Mouse (Mus musculus): ENCODE results near the gene Tmprss9. TPM values are rescaled to one million over a fixed set of nuclear protein-coding genes. Genes with fewer than 3 reads are reported as not detected.
A peak's percentile ranks its signal among the peaks of the same experiment; 100 is the strongest.

Tmprss9 gene
- polyA plus RNA-seq, 1 experiment = not detected

GRCm38 (mm10) chr10:80880901-80881300 lies 9.3 kb downstream of the Tmprss9 start:
- Histone ChIP-seq H3K4me1 (ENCODE audit: control insufficient read depth, insufficient read depth, low read length) (peaks cover 13% of the 10 kb centered on the region), H3K4me3 (ENCODE audit: insufficient read depth, low read length) (no peak overlapping the region), H3K27ac (ENCODE audit: insufficient read depth, low read depth, low read length) (no peak overlapping the region)
- TF ChIP-seq POLR2A (IDR thresholded peaks at IDR 0.05; ENCODE audit: borderline replicate concordance, low read depth, low read length) (no peak), CTCF (IDR thresholded peaks at IDR 0.05; ENCODE audit: low read depth, low read length) (no peak)

DNA sequence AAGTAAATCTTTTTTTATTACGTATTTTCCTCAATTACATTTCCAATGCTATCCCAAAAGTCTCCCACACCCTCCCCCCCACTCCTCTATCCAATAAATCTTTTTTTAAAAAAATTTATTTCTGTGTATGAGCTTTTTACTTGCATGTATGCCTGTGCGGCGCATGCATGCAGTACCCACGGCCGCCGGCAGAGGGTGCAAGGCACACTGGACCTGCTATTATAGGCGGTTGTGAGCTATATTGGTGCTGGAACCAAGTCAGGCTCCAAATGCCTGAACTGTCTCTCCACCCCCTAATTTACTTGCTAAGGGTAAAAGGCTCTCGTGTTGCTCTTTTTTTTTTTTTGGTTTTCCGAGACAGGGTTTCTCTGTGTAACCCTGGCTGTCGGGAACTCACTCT lies 9.7 kb downstream of the Tmprss9 start:
- Histone ChIP-seq H3K27ac (ENCODE audit: insufficient read depth, low read depth, low read length) (no peak overlapping the region), H3K4me3 (ENCODE audit: insufficient read depth, low read length) (no peak overlapping the region), H3K4me1 (ENCODE audit: control insufficient read depth, insufficient read depth, low read length) (peaks cover 13% of the 10 kb centered on the region)
- no peak for TF ChIP-seq POLR2A (IDR thresholded peaks at IDR 0.05; ENCODE audit: borderline replicate concordance, low read depth, low read length)
- peak; percentile 92 for TF ChIP-seq CTCF (IDR thresholded peaks at IDR 0.05; ENCODE audit: low read depth, low read length)

DNA sequence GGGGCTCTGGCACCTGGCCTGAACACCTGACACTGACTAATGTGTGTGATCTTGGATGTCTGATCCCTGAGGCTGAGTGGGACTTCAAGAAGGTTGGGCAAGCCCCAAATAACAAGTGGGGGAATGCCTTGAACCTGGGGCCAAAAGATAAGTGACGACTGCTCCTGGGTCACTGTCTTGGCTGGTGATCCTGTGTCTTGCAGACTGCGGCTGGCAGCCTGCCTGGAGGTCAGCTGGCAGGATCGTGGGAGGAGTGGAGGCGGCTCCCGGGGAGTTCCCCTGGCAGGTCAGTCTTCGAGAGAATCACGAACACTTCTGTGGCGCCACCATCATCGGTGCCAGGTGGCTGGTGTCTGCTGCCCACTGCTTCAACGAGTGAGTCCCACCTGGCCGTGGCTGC lies 15.5 kb downstream of the Tmprss9 start:
- no peak overlapping the region for H3K4me3 ChIP-seq (ENCODE audit: insufficient read depth, low read length)
- no peak for TF ChIP-seq CTCF (IDR thresholded peaks at IDR 0.05; ENCODE audit: low read depth, low read length)
- no peak for TF ChIP-seq POLR2A (IDR thresholded peaks at IDR 0.05; ENCODE audit: borderline replicate concordance, low read depth, low read length)
- no peak overlapping the region for H3K27ac ChIP-seq (ENCODE audit: insufficient read depth, low read depth, low read length)
- no peaks in the 10 kb centered on the region for H3K4me1 ChIP-seq (ENCODE audit: control insufficient read depth, insufficient read depth, low read length)

DNA sequence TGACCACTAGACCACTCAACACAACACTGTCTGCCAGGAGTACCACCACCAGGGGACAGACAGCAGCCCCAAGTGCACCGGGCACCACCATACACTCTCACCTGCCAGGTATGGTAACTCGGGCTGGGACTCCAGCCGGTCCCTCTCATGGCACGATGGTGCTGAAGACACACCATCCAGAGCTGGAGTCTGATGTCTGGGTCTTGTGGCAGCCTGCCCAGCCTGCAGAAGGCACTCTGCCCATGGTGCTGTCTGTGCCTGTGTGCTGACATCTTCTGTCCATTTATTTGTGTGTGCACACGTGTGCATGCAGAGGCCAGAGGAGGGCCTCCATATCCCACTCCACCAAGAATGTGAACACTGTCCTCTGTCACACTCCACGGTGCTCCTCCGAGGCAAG lies 23.5 kb downstream of the Tmprss9 start:
- TF ChIP-seq CTCF (IDR thresholded peaks at IDR 0.05; ENCODE audit: low read depth, low read length) (no peak), POLR2A (IDR thresholded peaks at IDR 0.05; ENCODE audit: borderline replicate concordance, low read depth, low read length) (no peak)
- H3K27ac ChIP-seq (ENCODE audit: insufficient read depth, low read depth, low read length) = no peak overlapping the region
- no peak overlapping the region for H3K4me3 ChIP-seq (ENCODE audit: insufficient read depth, low read length)
- H3K4me1 ChIP-seq (ENCODE audit: control insufficient read depth, insufficient read depth, low read length) = peaks cover 3% of the 10 kb centered on the region; the same call in 1 of the 2 replicates

DNA sequence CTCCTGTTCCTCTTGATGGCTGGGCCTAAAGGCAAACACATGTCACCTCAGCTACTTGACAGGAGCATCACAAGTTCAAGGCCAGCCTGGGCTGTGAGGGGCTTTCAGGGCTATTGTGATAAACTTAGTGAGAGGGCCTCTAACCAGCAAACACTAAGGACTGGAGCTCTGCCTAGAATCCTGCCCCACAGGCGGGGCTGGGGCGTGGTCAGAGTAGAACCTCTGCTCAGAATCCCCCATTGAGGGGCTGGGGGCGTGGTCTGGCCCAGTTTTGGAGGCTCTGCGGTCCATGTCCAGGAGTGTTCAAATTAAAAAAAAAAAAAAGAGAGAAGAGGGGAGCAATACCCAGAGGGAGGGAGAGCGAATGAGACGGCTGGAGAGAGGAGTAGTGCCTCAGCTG lies 24.0 kb downstream of the Tmprss9 start:
- no peak for TF ChIP-seq CTCF (IDR thresholded peaks at IDR 0.05; ENCODE audit: low read depth, low read length)
- TF ChIP-seq POLR2A (IDR thresholded peaks at IDR 0.05; ENCODE audit: borderline replicate concordance, low read depth, low read length) = no peak
- Histone ChIP-seq H3K4me3 (ENCODE audit: insufficient read depth, low read length) (no peak overlapping the region), H3K4me1 (ENCODE audit: control insufficient read depth, insufficient read depth, low read length) (peaks cover 3% of the 10 kb centered on the region; the same call in 1 of the 2 replicates), H3K27ac (ENCODE audit: insufficient read depth, low read depth, low read length) (no peak overlapping the region)

GRCm38 (mm10) chr10:80896581-80897485 lies 25.2 kb downstream of the Tmprss9 start:
- H3K27ac ChIP-seq (ENCODE audit: insufficient read depth, low read depth, low read length) = no peak overlapping the region
- H3K4me1 ChIP-seq (ENCODE audit: control insufficient read depth, insufficient read depth, low read length) = peaks cover 8% of the 10 kb centered on the region
- H3K4me3 ChIP-seq (ENCODE audit: insufficient read depth, low read length) = no peak overlapping the region
- TF ChIP-seq POLR2A (IDR thresholded peaks at IDR 0.05; ENCODE audit: borderline replicate concordance, low read depth, low read length) (no peak), CTCF (IDR thresholded peaks at IDR 0.05; ENCODE audit: low read depth, low read length) (no peak)

GRCm38 (mm10) chr10:80897861-80898510 lies 26.3 kb downstream of the Tmprss9 start:
- Histone ChIP-seq H3K4me1 (ENCODE audit: control insufficient read depth, insufficient read depth, low read length) (peaks cover 8% of the 10 kb centered on the region), H3K27ac (ENCODE audit: insufficient read depth, low read depth, low read length) (no peak overlapping the region), H3K4me3 (ENCODE audit: insufficient read depth, low read length) (no peak overlapping the region)
- TF ChIP-seq CTCF (IDR thresholded peaks at IDR 0.05; ENCODE audit: low read depth, low read length) = no peak
- no peak for TF ChIP-seq POLR2A (IDR thresholded peaks at IDR 0.05; ENCODE audit: borderline replicate concordance, low read depth, low read length)

DNA sequence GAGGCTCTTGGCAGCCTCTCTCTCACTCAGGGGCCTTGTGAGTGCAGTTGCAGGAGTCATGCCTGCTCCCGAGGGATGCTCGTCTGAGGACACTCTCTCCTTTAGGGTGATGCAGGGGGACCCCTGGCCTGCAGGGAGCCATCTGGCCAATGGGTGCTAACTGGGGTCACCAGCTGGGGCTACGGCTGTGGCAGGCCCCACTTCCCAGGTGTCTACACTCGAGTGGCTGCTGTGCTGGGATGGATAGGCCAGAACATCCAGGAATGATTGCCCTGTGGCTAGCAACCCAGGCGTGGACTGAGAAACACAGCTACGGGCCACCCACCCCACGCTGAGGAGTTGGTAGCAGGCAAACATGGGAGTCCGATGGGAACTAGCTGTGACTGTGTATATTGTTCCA lies 27.4 kb downstream of the Tmprss9 start:
- TF ChIP-seq CTCF (IDR thresholded peaks at IDR 0.05; ENCODE audit: low read depth, low read length) (no peak), POLR2A (IDR thresholded peaks at IDR 0.05; ENCODE audit: borderline replicate concordance, low read depth, low read length) (no peak)
- Histone ChIP-seq H3K4me3 (ENCODE audit: insufficient read depth, low read length) (peak overlapping the region; percentile 72), H3K4me1 (ENCODE audit: control insufficient read depth, insufficient read depth, low read length) (peaks cover 8% of the 10 kb centered on the region), H3K27ac (ENCODE audit: insufficient read depth, low read depth, low read length) (no peak overlapping the region)

DNA sequence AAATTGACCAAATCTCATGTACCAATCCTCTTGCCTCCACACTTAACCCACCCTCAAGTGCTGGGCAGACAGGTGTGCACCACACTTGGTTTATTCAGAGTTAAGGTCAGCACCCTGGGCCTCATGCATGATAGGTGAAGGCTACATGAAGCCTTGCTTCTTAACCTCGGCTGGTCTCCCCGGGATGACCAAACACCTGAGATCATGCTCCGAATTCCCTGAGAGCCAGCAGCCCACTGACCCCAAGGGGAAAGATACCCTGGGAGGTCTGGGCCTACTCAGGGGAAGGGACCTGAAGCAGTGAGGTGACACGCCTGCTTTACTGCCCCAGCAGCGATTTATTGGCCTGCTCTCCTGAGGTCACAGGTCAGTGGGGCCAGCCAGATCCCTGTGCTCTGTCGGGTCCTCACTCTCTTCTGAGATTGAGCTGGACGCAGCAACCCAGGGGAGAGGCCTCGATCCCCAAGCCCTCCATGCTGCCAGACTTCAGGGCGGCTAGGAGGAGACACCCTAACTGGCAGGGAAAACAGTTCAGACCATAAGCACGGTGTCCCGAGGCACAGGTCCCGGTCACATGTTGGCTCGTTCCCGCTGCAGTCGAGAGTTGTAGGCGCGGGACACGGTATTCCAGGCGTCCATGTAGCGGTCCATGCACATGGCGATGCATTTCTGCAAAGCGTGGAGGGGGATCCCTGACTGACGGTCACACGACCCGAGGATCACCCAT lies 28.1 kb downstream of the Tmprss9 start:
- TF ChIP-seq POLR2A (IDR thresholded peaks at IDR 0.05; ENCODE audit: borderline replicate concordance, low read depth, low read length) (no peak), CTCF (IDR thresholded peaks at IDR 0.05; ENCODE audit: low read depth, low read length) (no peak)
- Histone ChIP-seq H3K27ac (ENCODE audit: insufficient read depth, low read depth, low read length) (peak overlapping the region; percentile 41), H3K4me1 (ENCODE audit: control insufficient read depth, insufficient read depth, low read length) (peaks cover 8% of the 10 kb centered on the region), H3K4me3 (ENCODE audit: insufficient read depth, low read length) (peak overlapping the region; percentile 72)
